Mouse (Mus musculus): ENCODE measurements around the gene Wbp4. TPM values are rescaled to one million over a fixed set of nuclear protein-coding genes. Genes with fewer than 3 reads are reported as not detected.

Wbp4 gene
- total and polyA plus RNA-seq, 2 experiments, result 2.5 to 7.7 TPM

DNA sequence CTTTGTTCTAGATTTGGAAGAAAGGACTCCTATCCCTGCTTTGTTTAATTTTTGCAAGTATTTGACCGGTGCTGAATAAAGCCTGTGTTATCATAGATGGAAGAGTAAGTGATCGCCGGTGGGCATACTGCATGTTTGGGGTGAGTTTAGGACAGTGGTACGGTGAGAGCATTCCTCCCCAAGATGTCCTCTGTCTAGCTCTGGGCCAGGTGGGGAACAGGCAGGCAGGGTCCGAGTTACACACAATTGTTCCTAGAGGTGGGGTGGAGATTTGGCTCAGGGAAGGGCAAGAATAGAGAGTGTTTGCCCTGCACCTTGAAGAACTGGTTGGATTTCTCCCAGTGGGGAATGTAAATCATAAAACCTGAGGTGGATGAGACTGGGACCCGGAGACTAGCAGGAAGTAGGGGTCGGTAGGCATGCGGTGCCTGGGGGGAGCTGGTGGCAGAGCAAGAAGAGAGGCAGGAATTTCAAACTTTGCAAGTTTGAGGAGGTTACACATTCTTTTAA lies 2.3 kb upstream of the Wbp4 start:
- DNase-seq (ENCODE audit: extremely low read depth, low read depth, low spot score), result no peak
- Histone ChIP-seq H3K4me1 (ENCODE audit: control insufficient read depth, insufficient read depth, low read length) (peaks cover 27% of the 10 kb centered on the region), H3K27ac (replicated peaks; ENCODE audit: insufficient read depth, low read depth, low read length) (0 out of 2 replicates have a peak overlapping the region, but pooled peaks have one; percentile 5), H3K27me3 (ENCODE audit: control insufficient read depth, insufficient read depth, low read length) (no peaks in the 10 kb centered on the region), H3K4me3 (ENCODE audit: insufficient read depth, low read depth, low read length) (no peak overlapping the region), H3K36me3 (ENCODE audit: control insufficient read depth, insufficient read depth, low read length) (no peaks in the 10 kb centered on the region; the same call in 1 of the 2 replicates), H3K79me2 (ENCODE audit: control insufficient read depth, insufficient read depth, low read length) (peaks cover 35% of the 10 kb centered on the region), H3K9ac (ENCODE audit: low read depth, low read length) (no peak overlapping the region; the same call in 1 of the 2 replicates)
- no peak for TF ChIP-seq POLR2A (IDR thresholded peaks at IDR 0.05; ENCODE audit: extremely low read depth, insufficient read depth, low read length)
- TF ChIP-seq CTCF (IDR thresholded peaks at IDR 0.05; ENCODE audit: low read depth, low read length), result no peak
- WGBS, result 67% methylated on average over 8 of the region's 8 CpGs

DNA sequence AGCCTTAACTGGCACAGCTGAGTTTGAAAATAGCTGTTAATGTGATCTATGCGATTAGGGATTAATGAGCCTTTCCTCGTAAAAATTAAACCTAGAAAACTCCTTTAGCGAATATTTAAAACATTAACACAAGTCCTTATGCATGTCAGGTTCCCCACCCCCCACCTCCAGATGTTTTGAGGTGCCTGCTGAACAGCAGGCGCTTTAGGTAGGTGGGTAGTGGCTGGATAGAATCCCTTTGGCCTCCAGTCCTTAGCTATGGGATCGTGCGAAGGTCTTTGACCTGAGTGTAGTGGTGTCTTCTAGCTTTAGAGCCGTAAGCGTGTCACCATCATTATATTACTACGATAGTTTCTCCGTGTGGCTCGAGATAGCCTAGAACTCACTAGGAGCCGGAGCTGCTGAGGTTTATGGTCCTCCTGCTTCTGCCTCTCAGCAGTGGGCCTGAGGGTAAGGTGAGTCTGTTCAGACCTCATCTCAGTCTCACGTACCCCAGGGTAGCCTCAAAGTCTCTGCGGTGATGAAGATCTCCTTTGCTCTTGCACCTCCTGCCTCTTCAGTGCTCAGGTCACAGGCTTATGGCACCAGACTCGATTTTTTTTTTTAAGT lies 1.5 kb upstream of the Wbp4 start:
- WGBS, result 18% methylated on average over 15 of the region's 15 CpGs
- H3K4me1 ChIP-seq (ENCODE audit: control insufficient read depth, insufficient read depth, low read length), result peaks cover 22% of the 10 kb centered on the region
- peak overlapping the region; percentile 97 for H3K9ac ChIP-seq (ENCODE audit: low read depth, low read length)

DNA sequence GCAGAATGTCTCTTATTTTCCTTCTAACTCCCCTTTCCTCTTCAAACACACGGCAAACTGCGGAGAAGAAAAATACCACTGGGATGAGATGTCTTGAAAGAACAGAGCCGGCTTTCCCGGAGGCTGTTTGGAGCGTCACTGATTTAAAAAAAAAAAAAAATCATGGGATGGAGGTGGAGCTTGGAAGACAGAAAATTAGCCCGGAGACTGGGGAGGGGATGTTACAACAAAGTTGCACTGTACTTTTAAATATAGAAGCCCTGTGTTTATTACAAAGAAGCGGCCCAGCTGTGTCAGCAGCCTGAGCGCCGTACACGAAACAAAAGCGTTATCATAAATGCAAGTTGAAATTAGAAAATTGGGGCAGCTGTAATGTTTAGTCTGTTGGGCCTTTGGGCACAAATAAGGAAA lies 936 bp upstream of the Wbp4 start:
- Histone ChIP-seq H3K4me3 (ENCODE audit: insufficient read depth, low read depth, low read length) (peak overlapping the region; percentile 100), H3K27ac (replicated peaks; ENCODE audit: insufficient read depth, low read depth, low read length) (peak overlapping the region; percentile 98), H3K27me3 (ENCODE audit: control insufficient read depth, insufficient read depth, low read length) (no peaks in the 10 kb centered on the region), H3K4me1 (ENCODE audit: control insufficient read depth, insufficient read depth, low read length) (peaks cover 22% of the 10 kb centered on the region), H3K9ac (ENCODE audit: low read depth, low read length) (peak overlapping the region; percentile 97), H3K36me3 (ENCODE audit: control insufficient read depth, insufficient read depth, low read length) (peaks cover 2% of the 10 kb centered on the region; the same call in 1 of the 2 replicates), H3K79me2 (ENCODE audit: control insufficient read depth, insufficient read depth, low read length) (peaks cover 32% of the 10 kb centered on the region)
- 0% methylated on average over 11 of the region's 11 CpGs for WGBS
- TF ChIP-seq POLR2A (IDR thresholded peaks at IDR 0.05; ENCODE audit: extremely low read depth, insufficient read depth, low read length) (0 out of 2 replicates have a peak, but pooled peaks have one; percentile 12), CTCF (IDR thresholded peaks at IDR 0.05; ENCODE audit: low read depth, low read length) (no peak)
- DNase-seq (ENCODE audit: extremely low read depth, low read depth, low spot score), result peak; percentile 66

More for the DNA sequence above, 1.5 kb upstream of the Wbp4 start:
- no peaks in the 10 kb centered on the region for H3K27me3 ChIP-seq (ENCODE audit: control insufficient read depth, insufficient read depth, low read length)
- peak overlapping the region; percentile 100 for H3K4me3 ChIP-seq (ENCODE audit: insufficient read depth, low read depth, low read length)
- H3K36me3 ChIP-seq (ENCODE audit: control insufficient read depth, insufficient read depth, low read length), result no peaks in the 10 kb centered on the region; the same call in 1 of the 2 replicates
- no peak for TF ChIP-seq CTCF (IDR thresholded peaks at IDR 0.05; ENCODE audit: low read depth, low read length)
- no peak for TF ChIP-seq POLR2A (IDR thresholded peaks at IDR 0.05; ENCODE audit: extremely low read depth, insufficient read depth, low read length)
- no peak for DNase-seq (ENCODE audit: extremely low read depth, low read depth, low spot score)
- peak overlapping the region; percentile 98 for H3K27ac ChIP-seq (replicated peaks; ENCODE audit: insufficient read depth, low read depth, low read length)
- H3K79me2 ChIP-seq (ENCODE audit: control insufficient read depth, insufficient read depth, low read length), result peaks cover 32% of the 10 kb centered on the region

GRCm38 (mm10) chr14:79480624-79481338 lies 539 bp downstream of the Wbp4 start, which contains the start of gene Elf1:
Gene Elf1, plus strand, starts transcription at chr14:79481194.
- Histone ChIP-seq H3K4me1 (ENCODE audit: control insufficient read depth, insufficient read depth, low read length) (peaks cover 17% of the 10 kb centered on the region), H3K27me3 (ENCODE audit: control insufficient read depth, insufficient read depth, low read length) (no peaks in the 10 kb centered on the region), H3K79me2 (ENCODE audit: control insufficient read depth, insufficient read depth, low read length) (peaks cover 30% of the 10 kb centered on the region), H3K27ac (replicated peaks; ENCODE audit: insufficient read depth, low read depth, low read length) (peak within 1 kb of the TSS; percentile 98), H3K36me3 (ENCODE audit: control insufficient read depth, insufficient read depth, low read length) (peaks cover 6% of the 10 kb centered on the region), H3K4me3 (ENCODE audit: insufficient read depth, low read depth, low read length) (peak within 1 kb of the TSS; percentile 100), H3K9ac (ENCODE audit: low read depth, low read length) (peak within 1 kb of the TSS; percentile 97)
- under 1% methylated on average over 89 of the region's 96 CpGs for WGBS
- peak; percentile 74 for DNase-seq (ENCODE audit: extremely low read depth, low read depth, low spot score)
- TF ChIP-seq CTCF (IDR thresholded peaks at IDR 0.05; ENCODE audit: low read depth, low read length), result no peak
- peak; percentile 86 for TF ChIP-seq POLR2A (IDR thresholded peaks at IDR 0.05; ENCODE audit: extremely low read depth, insufficient read depth, low read length)

DNA sequence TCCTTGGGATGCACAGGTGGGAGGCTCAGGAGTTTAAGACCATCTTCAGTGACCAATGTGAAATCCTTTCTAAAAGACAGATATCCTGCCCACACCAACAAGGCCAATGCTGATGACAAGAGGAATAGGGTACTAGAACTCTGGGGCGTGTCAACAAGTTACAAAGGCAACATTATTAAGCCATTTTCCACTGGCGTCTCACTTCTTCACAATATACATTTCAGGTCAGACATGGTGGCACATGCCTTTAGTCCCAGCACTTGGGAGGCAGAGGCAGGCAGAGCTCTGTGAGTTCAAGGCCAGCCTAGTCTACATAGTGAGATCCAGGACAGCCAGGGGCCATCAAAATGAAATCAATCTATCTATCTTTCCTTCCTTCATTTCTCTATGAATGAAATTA lies 7.9 kb downstream of the Wbp4 start:
- no peak for DNase-seq (ENCODE audit: extremely low read depth, low read depth, low spot score)
- TF ChIP-seq POLR2A (IDR thresholded peaks at IDR 0.05; ENCODE audit: extremely low read depth, insufficient read depth, low read length), result no peak
- no peak for TF ChIP-seq CTCF (IDR thresholded peaks at IDR 0.05; ENCODE audit: low read depth, low read length)
- Histone ChIP-seq H3K79me2 (ENCODE audit: control insufficient read depth, insufficient read depth, low read length) (no peaks in the 10 kb centered on the region; the same call in 1 of the 2 replicates), H3K36me3 (ENCODE audit: control insufficient read depth, insufficient read depth, low read length) (peaks cover 48% of the 10 kb centered on the region), H3K9ac (ENCODE audit: low read depth, low read length) (no peak overlapping the region), H3K4me1 (ENCODE audit: control insufficient read depth, insufficient read depth, low read length) (no peaks in the 10 kb centered on the region), H3K27ac (replicated peaks; ENCODE audit: insufficient read depth, low read depth, low read length) (no peak overlapping the region), H3K27me3 (ENCODE audit: control insufficient read depth, insufficient read depth, low read length) (no peaks in the 10 kb centered on the region), H3K4me3 (ENCODE audit: insufficient read depth, low read depth, low read length) (no peak overlapping the region)
- WGBS, result 91% methylated on average over 2 of the region's 2 CpGs
